Mouse (Mus musculus): ENCODE data around the gene Cdc7. TPM values are rescaled to one million over a fixed set of nuclear protein-coding genes. Genes with fewer than 3 reads are reported as not detected.

Gene Cdc7
- polyA plus RNA-seq, 1 experiment from 2014 or later = 54.7 TPM

DNA sequence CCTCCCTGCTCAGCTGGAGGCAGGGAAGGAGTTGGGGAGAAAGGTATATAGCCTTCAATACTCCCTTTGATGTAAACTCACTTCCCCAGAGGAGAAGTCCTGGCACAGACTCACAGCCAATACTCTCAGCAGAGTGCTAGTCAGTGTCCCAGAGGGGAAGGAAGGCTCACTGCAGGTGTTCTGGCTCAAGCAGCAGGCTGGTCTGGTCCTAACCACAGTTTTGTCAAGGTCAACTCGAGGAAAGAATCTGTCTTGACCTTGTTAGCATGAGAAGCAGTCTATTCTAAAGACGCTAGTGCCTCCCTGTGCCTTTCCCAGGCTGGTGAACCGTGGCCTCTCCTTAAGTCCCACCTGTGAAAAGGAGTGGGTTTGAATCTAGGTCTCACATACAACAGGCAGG lies 30.6 kb downstream of the Cdc7 start:
- H3K27ac ChIP-seq = no peak overlapping the region
- H3K4me3 ChIP-seq (replicated peaks) = no peak overlapping the region
- H3K36me3 ChIP-seq = no peaks in the 10 kb centered on the region
- 20% methylated on average over 3 of the region's 3 CpGs for WGBS
- no peaks in the 10 kb centered on the region for H3K27me3 ChIP-seq
- H3K4me1 ChIP-seq (replicated peaks) = peaks cover 32% of the 10 kb centered on the region
- H3K4me2 ChIP-seq = no peak overlapping the region
- no peak for ATAC-seq (ENCODE audit: insufficient number of reproducible peaks, insufficient read depth, low FRiP score, low TSS enrichment, low read depth)
- no peaks in the 10 kb centered on the region for H3K9me3 ChIP-seq
- H3K9ac ChIP-seq (replicated peaks) = no peak overlapping the region

DNA sequence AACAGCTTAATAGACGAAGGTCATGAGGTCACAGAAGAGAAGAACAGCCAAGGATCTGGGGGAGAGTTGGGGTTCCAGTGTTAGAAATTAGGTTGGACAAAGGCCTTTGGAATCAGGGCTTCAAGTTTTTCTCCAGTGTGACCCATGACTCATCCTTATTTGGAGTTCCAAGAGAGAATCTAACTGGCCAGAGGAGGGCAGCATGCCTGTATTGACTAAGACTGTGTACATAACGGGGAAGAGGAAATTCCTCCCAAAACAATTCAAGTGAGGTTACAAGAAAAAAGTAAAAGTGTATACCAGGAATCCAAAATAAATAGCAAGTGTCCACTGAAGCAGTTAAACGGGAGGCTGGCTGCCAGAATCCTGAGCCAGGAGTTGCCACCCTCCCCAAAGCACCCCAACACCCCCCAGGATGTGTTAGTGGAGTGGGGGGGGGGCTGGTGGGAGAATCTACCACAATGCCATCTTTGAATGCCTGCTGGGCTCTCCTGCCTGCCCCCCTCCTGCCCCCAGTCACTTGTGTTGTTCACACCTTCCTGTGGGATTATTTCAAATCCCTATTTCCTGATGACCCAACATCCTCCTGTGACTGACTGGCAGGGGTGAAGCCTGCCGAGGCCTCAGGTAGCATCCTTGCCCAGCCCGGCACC lies 31.9 kb downstream of the Cdc7 start:
- peak overlapping the region; percentile 73 for H3K27ac ChIP-seq
- no peak overlapping the region for H3K9ac ChIP-seq (replicated peaks)
- H3K4me1 ChIP-seq (replicated peaks) = peaks cover 27% of the 10 kb centered on the region
- WGBS = 26% methylated on average over 5 of the region's 5 CpGs
- no peaks in the 10 kb centered on the region for H3K9me3 ChIP-seq
- no peak overlapping the region for H3K4me2 ChIP-seq
- H3K36me3 ChIP-seq = no peaks in the 10 kb centered on the region
- no peak overlapping the region for H3K4me3 ChIP-seq (replicated peaks)
- ATAC-seq (ENCODE audit: insufficient number of reproducible peaks, insufficient read depth, low FRiP score, low TSS enrichment, low read depth) = peak; percentile 63; the same call in 1 of the 2 replicates
- H3K27me3 ChIP-seq = no peaks in the 10 kb centered on the region

DNA sequence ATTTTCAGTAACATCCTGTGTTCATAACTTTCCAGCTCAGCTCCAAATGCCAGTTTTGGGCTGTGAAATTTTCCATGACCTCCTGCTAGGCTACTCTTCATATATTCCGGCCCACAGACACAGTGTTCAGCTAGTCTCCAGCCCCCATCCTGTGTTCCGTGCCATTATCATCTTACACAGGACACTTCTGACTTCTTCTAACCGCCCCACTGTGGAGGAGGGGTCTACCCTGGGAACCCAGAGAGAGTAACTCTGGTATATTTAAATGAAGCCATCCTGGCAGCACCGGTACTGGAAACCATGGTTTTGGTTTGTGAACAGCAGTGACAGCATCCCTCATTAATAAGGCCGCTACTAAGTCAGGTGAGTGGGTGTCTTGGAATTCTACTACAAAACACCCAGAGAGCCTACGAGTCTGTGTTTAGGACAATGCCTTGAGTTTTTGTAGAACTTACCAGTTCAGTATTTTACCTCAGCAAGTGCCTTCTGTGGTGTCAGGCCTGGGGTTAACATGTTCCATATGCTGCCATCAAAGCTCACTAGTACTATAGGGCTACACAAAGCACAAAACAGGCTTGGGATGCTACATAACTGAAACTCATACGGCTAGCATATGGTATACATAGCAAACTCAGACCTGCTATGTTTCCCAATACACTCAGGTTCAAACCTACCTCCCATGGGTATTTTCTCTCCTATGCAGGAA lies 32.6 kb downstream of the Cdc7 start:
- Histone ChIP-seq H3K9me3 (no peaks in the 10 kb centered on the region), H3K4me1 (replicated peaks) (peaks cover 31% of the 10 kb centered on the region), H3K4me3 (replicated peaks) (no peak overlapping the region), H3K9ac (replicated peaks) (no peak overlapping the region), H3K4me2 (no peak overlapping the region), H3K27ac (peak overlapping the region; percentile 73), H3K27me3 (no peaks in the 10 kb centered on the region), H3K36me3 (no peaks in the 10 kb centered on the region)
- peak; percentile 55; the same call in 1 of the 2 replicates for ATAC-seq (ENCODE audit: insufficient number of reproducible peaks, insufficient read depth, low FRiP score, low TSS enrichment, low read depth)
- WGBS = 45% methylated on average over 7 of the region's 7 CpGs

DNA sequence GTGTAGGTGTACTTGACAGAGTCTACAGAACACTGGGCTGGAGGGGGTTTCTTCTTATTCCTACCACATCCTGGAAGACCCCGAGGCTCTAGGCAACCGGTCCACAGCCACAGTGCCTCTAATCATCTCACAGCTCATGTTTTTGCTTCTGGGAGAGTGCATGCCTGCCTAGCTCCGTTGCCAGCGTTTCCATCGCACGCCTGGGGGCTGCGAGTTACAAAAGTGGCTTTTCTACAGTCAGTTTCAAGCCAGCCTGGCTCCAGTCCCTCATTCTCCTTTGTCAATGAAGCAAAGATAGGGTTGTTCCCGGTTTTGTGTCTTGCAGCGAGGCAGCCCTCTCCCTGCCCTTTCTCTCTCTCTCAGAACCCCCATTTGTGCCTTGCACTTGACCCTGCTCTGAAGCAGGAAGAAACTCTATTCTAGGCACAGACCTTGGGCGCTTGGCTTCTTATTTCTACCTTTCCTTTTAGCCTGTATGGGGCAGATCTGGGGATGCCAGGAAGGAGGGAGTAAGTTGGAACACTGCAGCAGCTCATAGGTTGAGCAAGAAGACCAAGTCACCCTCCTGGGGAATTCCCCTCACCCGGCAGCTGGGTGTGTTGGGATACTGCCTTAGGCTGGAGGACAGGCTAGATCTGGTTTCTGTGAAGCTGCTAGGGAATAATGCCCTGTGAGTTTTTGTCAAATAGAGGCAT lies 37.4 kb downstream of the Cdc7 start:
- 54% methylated on average over 11 of the region's 11 CpGs for WGBS

DNA sequence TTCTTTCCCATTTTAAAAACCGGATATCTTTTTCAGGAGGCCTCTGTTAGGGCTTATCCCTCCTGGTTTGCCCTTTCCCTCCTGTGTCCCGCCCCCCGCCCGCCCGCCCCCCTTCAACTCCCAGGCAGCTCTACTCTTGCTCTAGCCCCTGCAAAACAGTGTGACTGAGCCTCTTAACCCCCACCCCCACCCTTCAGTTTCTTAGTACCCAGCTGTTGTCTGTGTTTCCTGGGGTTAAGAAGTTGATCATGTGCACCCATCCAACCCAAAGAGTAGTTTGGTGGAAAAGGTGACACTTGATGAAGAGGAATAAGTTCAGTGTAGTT lies 37.9 kb downstream of the Cdc7 start:
- Histone ChIP-seq H3K36me3 (no peaks in the 10 kb centered on the region), H3K27me3 (no peaks in the 10 kb centered on the region), H3K9ac (replicated peaks) (no peak overlapping the region), H3K27ac (no peak overlapping the region), H3K4me2 (no peak overlapping the region), H3K9me3 (0 out of 2 replicates have a peak, but pooled peaks cover 5% of the 10 kb centered on the region), H3K4me3 (replicated peaks) (no peak overlapping the region), H3K4me1 (replicated peaks) (peaks cover 17% of the 10 kb centered on the region)
- ATAC-seq (ENCODE audit: insufficient number of reproducible peaks, insufficient read depth, low FRiP score, low TSS enrichment, low read depth) = no peak
- 33% methylated on average over 4 of the region's 5 CpGs for WGBS

More for the DNA sequence above, 37.4 kb downstream of the Cdc7 start:
- Histone ChIP-seq H3K9ac (replicated peaks) (no peak overlapping the region), H3K4me3 (replicated peaks) (no peak overlapping the region), H3K4me2 (no peak overlapping the region), H3K27me3 (no peaks in the 10 kb centered on the region), H3K27ac (peak overlapping the region; percentile 66), H3K36me3 (no peaks in the 10 kb centered on the region), H3K9me3 (0 out of 2 replicates have a peak, but pooled peaks cover 4% of the 10 kb centered on the region), H3K4me1 (replicated peaks) (peaks cover 21% of the 10 kb centered on the region)
- no peak for ATAC-seq (ENCODE audit: insufficient number of reproducible peaks, insufficient read depth, low FRiP score, low TSS enrichment, low read depth)

DNA sequence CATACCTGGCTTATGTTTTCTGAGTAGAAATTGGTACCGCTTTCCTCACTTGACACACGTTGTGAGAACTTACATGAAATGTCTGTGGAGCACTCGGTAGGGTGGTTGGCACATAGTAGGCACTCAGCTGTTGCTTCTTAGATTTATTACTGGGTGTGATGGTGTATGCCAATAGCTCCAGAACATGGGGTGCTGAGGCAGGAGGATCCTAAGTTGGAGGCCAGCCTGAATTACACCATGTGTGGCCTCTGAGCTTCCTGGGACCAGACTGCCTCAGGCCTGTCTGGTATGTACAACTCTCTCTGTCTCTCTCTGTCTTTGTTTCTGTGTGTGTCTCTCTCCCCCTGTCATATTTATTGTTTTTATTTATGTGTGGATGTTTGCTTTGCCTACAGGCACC lies 45.6 kb downstream of the Cdc7 start:
- no peak for ATAC-seq (ENCODE audit: insufficient number of reproducible peaks, insufficient read depth, low FRiP score, low TSS enrichment, low read depth)
- Histone ChIP-seq H3K9ac (replicated peaks) (no peak overlapping the region), H3K9me3 (peaks cover 12% of the 10 kb centered on the region; the same call in 1 of the 2 replicates), H3K4me3 (replicated peaks) (no peak overlapping the region), H3K36me3 (no peaks in the 10 kb centered on the region), H3K27me3 (no peaks in the 10 kb centered on the region), H3K4me1 (replicated peaks) (peaks cover 29% of the 10 kb centered on the region), H3K4me2 (no peak overlapping the region), H3K27ac (no peak overlapping the region)
- 95% methylated on average over 3 of the region's 3 CpGs for WGBS

DNA sequence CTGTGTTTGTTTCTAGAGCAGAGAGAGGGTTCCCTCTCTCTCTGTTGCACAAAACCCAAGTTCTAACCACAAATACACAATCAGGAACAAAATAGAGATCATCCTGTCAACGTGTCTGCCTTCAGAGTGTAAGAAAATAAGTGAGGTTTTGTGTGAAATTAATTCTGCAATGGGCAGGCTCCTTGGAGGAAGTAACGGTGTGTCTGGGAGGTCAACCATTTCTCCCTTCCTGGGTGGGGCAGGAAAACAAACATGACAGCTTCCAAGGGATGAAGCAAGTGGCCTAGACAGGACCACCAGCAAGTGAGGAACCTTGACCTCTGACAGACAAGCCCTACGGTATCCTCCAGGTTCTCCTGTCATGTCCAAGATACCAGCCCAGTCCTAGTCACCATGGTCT lies 46.2 kb downstream of the Cdc7 start:
- H3K27me3 ChIP-seq = no peaks in the 10 kb centered on the region
- ATAC-seq (ENCODE audit: insufficient number of reproducible peaks, insufficient read depth, low FRiP score, low TSS enrichment, low read depth) = no peak
- no peak overlapping the region for H3K27ac ChIP-seq
- 80% methylated on average over 3 of the region's 3 CpGs for WGBS
- H3K9ac ChIP-seq (replicated peaks) = no peak overlapping the region
- peaks cover 12% of the 10 kb centered on the region; the same call in 1 of the 2 replicates for H3K9me3 ChIP-seq
- no peak overlapping the region for H3K4me2 ChIP-seq
- H3K4me3 ChIP-seq (replicated peaks) = no peak overlapping the region
- peaks cover 35% of the 10 kb centered on the region for H3K4me1 ChIP-seq (replicated peaks)
- H3K36me3 ChIP-seq = no peaks in the 10 kb centered on the region

DNA sequence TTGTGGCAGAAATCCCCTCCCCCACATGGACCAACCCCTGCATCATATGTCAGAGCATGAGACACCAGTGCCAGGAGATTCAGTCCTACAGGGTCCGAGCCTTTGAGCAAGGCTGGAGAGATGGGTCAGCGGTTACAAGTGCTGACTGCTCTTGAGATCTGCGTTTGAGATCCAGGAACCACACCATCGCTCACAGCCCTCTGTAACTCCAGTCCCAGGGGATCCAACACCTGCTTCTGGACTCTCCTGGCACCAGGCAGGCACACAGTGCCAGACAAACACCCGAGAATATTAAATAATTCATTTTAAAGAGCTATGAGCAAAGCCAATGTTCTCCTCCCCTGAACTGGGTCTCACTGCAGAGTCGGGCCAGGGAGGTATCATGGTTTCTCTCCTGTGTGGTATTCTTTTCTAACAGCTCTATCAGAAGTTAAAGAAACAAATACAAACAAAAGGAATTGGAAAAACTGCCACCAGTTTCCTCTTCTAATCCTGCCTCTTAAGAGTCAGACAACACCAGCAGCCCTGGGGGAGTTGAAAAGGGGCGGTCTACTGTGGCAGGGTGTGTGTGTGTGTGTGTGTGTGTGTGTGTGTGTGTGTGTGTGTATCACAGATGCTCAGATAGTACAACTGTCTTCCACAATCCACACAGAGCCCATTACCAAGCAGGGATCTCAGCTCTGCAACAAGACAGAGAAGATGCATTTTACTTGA lies 47.4 kb downstream of the Cdc7 start:
- H3K4me1 ChIP-seq (replicated peaks) = peaks cover 44% of the 10 kb centered on the region
- peaks cover 9% of the 10 kb centered on the region; the same call in 1 of the 2 replicates for H3K9me3 ChIP-seq
- 0 out of 2 replicates have a peak, but pooled peaks have one; percentile 33 for ATAC-seq (ENCODE audit: insufficient number of reproducible peaks, insufficient read depth, low FRiP score, low TSS enrichment, low read depth)
- H3K9ac ChIP-seq (replicated peaks) = no peak overlapping the region
- WGBS = 57% methylated on average over 7 of the region's 7 CpGs
- no peak overlapping the region for H3K4me2 ChIP-seq
- H3K27ac ChIP-seq = peak overlapping the region; percentile 70; the same call in 1 of the 2 replicates
- no peaks in the 10 kb centered on the region for H3K27me3 ChIP-seq
- H3K4me3 ChIP-seq (replicated peaks) = no peak overlapping the region
- H3K36me3 ChIP-seq = no peaks in the 10 kb centered on the region

DNA sequence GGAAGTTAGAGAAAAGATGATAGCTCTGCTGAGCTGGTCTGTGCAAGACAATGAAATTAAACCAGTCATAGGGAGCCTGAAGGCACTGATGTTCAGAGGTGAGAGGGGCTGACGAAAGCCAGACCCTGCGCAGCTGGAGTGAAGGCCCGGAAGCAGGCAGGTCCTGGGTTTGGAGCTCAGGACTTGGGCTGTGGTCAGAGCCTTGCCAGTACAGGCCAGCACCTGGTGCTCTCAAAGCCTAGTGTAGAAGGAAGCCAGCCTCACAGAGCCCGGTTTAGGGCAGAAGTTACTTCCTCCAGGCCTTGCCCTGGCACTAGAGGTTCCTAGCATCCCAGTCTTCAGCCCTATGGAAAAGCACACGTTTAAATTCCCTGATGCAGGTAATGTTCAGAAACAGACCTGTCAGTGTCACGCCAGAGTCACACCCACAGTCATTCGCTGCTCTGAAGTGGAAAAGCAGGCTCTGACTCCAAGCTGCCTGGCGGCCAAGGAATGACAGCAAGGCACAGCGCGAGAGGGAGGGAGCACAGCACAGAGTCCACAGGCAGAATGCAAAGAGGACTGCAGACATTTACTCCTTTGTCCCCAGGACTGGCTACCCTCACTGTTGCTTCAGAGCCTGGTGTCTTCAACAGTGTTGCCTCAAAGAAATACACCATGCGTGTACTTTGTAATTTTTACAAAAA lies 48.1 kb downstream of the Cdc7 start:
- Histone ChIP-seq H3K4me1 (replicated peaks) (peaks cover 44% of the 10 kb centered on the region), H3K27me3 (no peaks in the 10 kb centered on the region), H3K9ac (replicated peaks) (0 out of 2 replicates have a peak overlapping the region, but pooled peaks have one; percentile 8), H3K4me3 (replicated peaks) (no peak overlapping the region), H3K36me3 (no peaks in the 10 kb centered on the region), H3K9me3 (peaks cover 7% of the 10 kb centered on the region; the same call in 1 of the 2 replicates), H3K4me2 (no peak overlapping the region), H3K27ac (peak overlapping the region; percentile 70)
- ATAC-seq (ENCODE audit: insufficient number of reproducible peaks, insufficient read depth, low FRiP score, low TSS enrichment, low read depth) = no peak
- 25% methylated on average over 11 of the region's 11 CpGs for WGBS

DNA sequence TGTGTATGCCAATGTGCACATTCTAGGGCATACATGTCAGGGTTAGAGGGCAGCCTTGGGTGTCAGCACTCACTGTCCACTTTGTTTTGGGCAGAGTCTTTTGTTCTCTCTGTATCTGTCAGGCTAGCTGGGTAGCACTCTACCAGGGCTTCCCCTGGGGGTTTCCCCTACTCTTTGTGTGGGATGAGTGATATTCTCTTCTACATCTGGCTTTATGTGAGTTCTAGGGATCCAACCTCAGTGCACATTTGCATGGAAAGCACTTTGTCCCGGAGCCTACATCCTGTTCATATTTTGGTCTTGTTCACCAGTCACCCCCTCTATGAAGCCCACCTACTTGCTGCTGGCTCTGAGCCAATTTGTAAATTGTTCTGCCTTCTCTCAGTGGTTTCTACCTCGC lies 49.3 kb downstream of the Cdc7 start:
- WGBS = 57% methylated on average over 2 of the region's 2 CpGs
- Histone ChIP-seq H3K27me3 (no peaks in the 10 kb centered on the region), H3K27ac (no peak overlapping the region), H3K4me2 (no peak overlapping the region), H3K4me3 (replicated peaks) (no peak overlapping the region), H3K9ac (replicated peaks) (no peak overlapping the region), H3K36me3 (no peaks in the 10 kb centered on the region), H3K9me3 (peaks cover 4% of the 10 kb centered on the region; the same call in 1 of the 2 replicates), H3K4me1 (replicated peaks) (peaks cover 44% of the 10 kb centered on the region)
- ATAC-seq (ENCODE audit: insufficient number of reproducible peaks, insufficient read depth, low FRiP score, low TSS enrichment, low read depth) = no peak
